In genomic region chr13:44915945-44916344, GRCm38 (mm10) we compare ENCODE assay signal across 9 mouse cellular contexts.
DNase-seq lines count a peak whose midpoint lies in the region; ATAC-seq and TF ChIP-seq lines count a peak whose summit lies in the region.
"Had no signal": no experiment of that assay in that cellular context is flagged by ENCODE, and none has a peak within 500 bp of the region (broad histone marks: within the 10 kb centered on the region; RNA-seq: fewer than 3 reads in every experiment).

No protein-coding gene starts in this region.

- no peaks in the 10 kb centered on the region for H3K4me1 ChIP-seq in kidney, embryonic 14.5 days (ENCODE audit: control insufficient read depth, insufficient read depth, low read length)
- no peaks in the 10 kb centered on the region for H3K4me1 ChIP-seq in CH12.LX (ENCODE audit: control insufficient read depth in 1 of 2, insufficient read depth in 2 of 2)

- H3K79me2 ChIP-seq in CH12.LX (replicated peaks; ENCODE audit: control insufficient read depth, extremely low read depth, insufficient read depth, poor library complexity, severe bottlenecking): no peaks in the 10 kb centered on the region

- H3K9ac ChIP-seq in kidney, embryonic 14.5 days (ENCODE audit: low read depth, low read length): no peak overlapping the region
- no peak overlapping the region for H3K9ac ChIP-seq in CH12.LX (ENCODE audit: insufficient read depth, low read depth)

- H3K4me2 ChIP-seq in kidney, embryonic 14.5 days (replicated peaks; ENCODE audit: low read depth, low read length): no peak overlapping the region
- H3K4me2 ChIP-seq in CH12.LX (ENCODE audit: insufficient read depth, low read depth, poor library complexity, severe bottlenecking): no peak overlapping the region

- peak; percentile 23 for DNase-seq in CD4-positive, CD25-positive, alpha-beta regulatory T cell, adult 2 months (ENCODE audit: low read depth, low spot score)
- peak; percentile 56 to 67 for DNase-seq in kidney, postnatal 4 days
- peak; percentile 17 for DNase-seq in CH12.LX (ENCODE audit: extremely low read depth)
- no peak for DNase-seq in frontal cortex, postnatal 25 days (ENCODE audit: low spot score in 2 of 2)
- no peak for DNase-seq in layer of hippocampus, postnatal 10 days (ENCODE audit: low spot score in 2 of 2)
- DNase-seq: heart, postnatal 4 days had no signal

- TF ChIP-seq CTCF in CH12.LX (conservative IDR thresholded peaks at IDR 0.05 in 1 of 2, IDR thresholded peaks at IDR 0.05 in 1 of 2; ENCODE audit: low read depth in 2 of 2, low read length in 2 of 2): peak; percentile 41 to 52

- TF ChIP-seq RAD21 in CH12.LX (IDR thresholded peaks at IDR 0.05; ENCODE audit: low read depth, low read length): no peak; the same call in none of the 2 replicates

- no peaks in the 10 kb centered on the region for H3K27me3 ChIP-seq in kidney, embryonic 14.5 days (ENCODE audit: control insufficient read depth, insufficient read depth, low read length)
- H3K27me3 ChIP-seq in CH12.LX (replicated peaks): no peaks in the 10 kb centered on the region

- TF ChIP-seq POLR2A in CH12.LX (IDR thresholded peaks at IDR 0.05; ENCODE audit: low read depth, low read length): no peak

- no peak overlapping the region for H3K27ac ChIP-seq in kidney, embryonic 14.5 days (ENCODE audit: low read depth, low read length)
- no peak overlapping the region for H3K27ac ChIP-seq in CH12.LX (ENCODE audit: insufficient read depth, low read depth)

- no peak overlapping the region for H3K4me3 ChIP-seq in kidney, embryonic 14.5 days (ENCODE audit: low read length)
- H3K4me3 ChIP-seq in CH12.LX (replicated peaks in 1 of 3; ENCODE audit: low read depth in 2 of 3, low read length in 2 of 3, poor library complexity in 1 of 3): no peak overlapping the region

- WGBS in kidney, embryonic 14.5 days: 64% methylated on average over 4 of the region's 4 CpGs

- peaks cover 93% of the 10 kb centered on the region for H3K36me3 ChIP-seq in kidney, embryonic 14.5 days (ENCODE audit: control insufficient read depth, insufficient read depth, low read length)
- H3K36me3 ChIP-seq in CH12.LX (replicated peaks in 1 of 2; ENCODE audit: control insufficient read depth in 1 of 2, insufficient read depth in 1 of 2, low read length in 1 of 2): peaks cover 67 to 97% of the 10 kb centered on the region in 2 experiments

- dilution Hi-C loops in CH12.LX (cut with MboI; ENCODE audit: extremely low pct_ligation_motif_present, extremely low pct_unique_long_range_greater_than_20kb, low sequenced_read_pairs): no loop called here

- TF ChIP-seq EP300 in CH12.LX (IDR thresholded peaks at IDR 0.05; ENCODE audit: low read length): no peak

- in situ Hi-C loops in CH12.LX (cut with MboI; ENCODE audit: low pct_ligation_motif_present, low pct_unique_long_range_greater_than_20kb, low sequenced_read_pairs): no loop called here

- no peaks in the 10 kb centered on the region for H3K9me3 ChIP-seq in kidney, embryonic 14.5 days (ENCODE audit: control insufficient read depth, low read length)
- no peaks in the 10 kb centered on the region for H3K9me3 ChIP-seq in CH12.LX (replicated peaks; ENCODE audit: low read length)

- no peak for ATAC-seq in CD4-positive, CD25-positive, alpha-beta regulatory T cell, adult 4 months
- ATAC-seq in kidney, embryonic 14.5 days (ENCODE audit: low FRiP score, low TSS enrichment): no peak
- ATAC-seq in granulocyte monocyte progenitor cell, adult 5-6 weeks (replicated peaks; ENCODE audit: poor library complexity, severe bottlenecking): peak; percentile 45

TF ChIP-seq in CH12.LX, 34 proteins besides CTCF, POLR2A, EP300 and RAD21:
- no peak for TF ChIP-seq PAX5 (IDR thresholded peaks at IDR 0.05; ENCODE audit: low read length)
- no peak for TF ChIP-seq MYC (IDR thresholded peaks at IDR 0.05; ENCODE audit: low read depth, low read length)
TF ChIP-seq in CH12.LX: peak in this region for 0.

Comparison
In these comparisons a context has a peak if more than half of its experiments do, and no peak if none do; other contexts are left out.
1. DNase-seq: peak in CD4-positive, CD25-positive, alpha-beta regulatory T cell, adult 2 months (single experiment), kidney, postnatal 4 days (2 of 2) and CH12.LX (single experiment); none in frontal cortex, postnatal 25 days (0 of 2) and layer of hippocampus, postnatal 10 days (0 of 2).